Mouse (Mus musculus): Measurements from ENCODE around the gene Spata45. TPM values are rescaled to one million over a fixed set of nuclear protein-coding genes. Genes with fewer than 3 reads are reported as not detected.

The Spata45 gene
- polyA plus RNA-seq, 1 experiment from 2014 or later = not detected

DNA sequence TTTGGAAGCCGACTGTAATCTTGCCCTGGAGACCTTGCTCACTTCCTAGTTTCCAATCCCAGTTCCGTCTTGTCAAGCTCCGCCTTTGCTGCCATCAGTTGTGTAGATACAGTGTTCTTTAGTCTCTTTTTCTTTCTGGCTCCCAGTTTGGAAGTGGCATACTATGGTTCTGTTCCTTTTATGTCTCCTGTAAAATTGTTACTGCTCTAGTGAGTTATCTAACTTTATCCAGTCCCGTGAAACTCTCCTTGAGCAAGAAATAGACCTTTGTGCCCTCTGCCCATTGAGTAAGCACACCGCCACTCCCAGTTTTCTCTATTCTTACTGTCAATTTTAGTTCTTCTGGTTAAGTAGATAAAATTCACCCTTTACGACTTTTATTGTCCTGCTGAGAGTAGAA lies 35.2 kb downstream of the Spata45 start:
- H3K4me2 ChIP-seq = no peak overlapping the region
- peaks cover 21% of the 10 kb centered on the region for H3K36me3 ChIP-seq
- no peaks in the 10 kb centered on the region for H3K27me3 ChIP-seq
- H3K27ac ChIP-seq (replicated peaks) = no peak overlapping the region
- 88% methylated on average over 6 of the region's 6 CpGs for WGBS
- H3K9me3 ChIP-seq = no peaks in the 10 kb centered on the region
- H3K9ac ChIP-seq = no peak overlapping the region
- H3K4me1 ChIP-seq (replicated peaks) = no peaks in the 10 kb centered on the region
- ATAC-seq (ENCODE audit: low read depth) = no peak
- no peak overlapping the region for H3K4me3 ChIP-seq

DNA sequence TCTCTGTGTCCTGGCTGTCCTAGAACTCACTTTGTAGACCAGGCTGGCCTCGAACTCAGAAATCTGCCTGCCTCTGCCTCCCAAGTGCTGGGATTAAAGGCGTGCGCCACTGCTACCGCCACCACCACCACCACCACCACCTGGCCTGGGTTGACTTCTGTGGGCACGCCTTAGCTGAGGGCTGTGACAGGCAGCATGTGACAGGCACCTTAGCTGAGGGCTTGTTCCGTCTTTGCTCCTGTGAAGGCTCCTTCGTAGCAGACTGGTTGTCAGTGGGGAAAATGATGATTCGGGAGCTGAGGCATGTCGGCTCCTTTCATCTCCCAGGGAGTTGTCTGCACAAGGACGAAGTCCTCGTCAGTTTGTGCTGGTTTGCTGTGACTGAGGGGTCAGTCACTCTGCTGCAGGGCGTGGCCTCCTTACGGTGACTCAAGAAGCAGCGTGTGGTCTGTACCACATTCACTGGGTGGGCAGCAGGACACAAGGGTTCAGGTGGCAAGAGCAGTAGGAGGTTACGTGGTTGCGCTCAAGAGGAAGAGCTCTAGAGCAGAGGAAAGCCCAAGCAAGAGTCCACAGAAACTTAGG lies 36.0 kb downstream of the Spata45 start:
- no peak for ATAC-seq (ENCODE audit: low read depth)
- WGBS = 95% methylated on average over 16 of the region's 16 CpGs
- Histone ChIP-seq H3K4me3 (no peak overlapping the region), H3K36me3 (peaks cover 27% of the 10 kb centered on the region), H3K9ac (no peak overlapping the region), H3K4me1 (replicated peaks) (no peaks in the 10 kb centered on the region), H3K4me2 (no peak overlapping the region), H3K27me3 (no peaks in the 10 kb centered on the region), H3K9me3 (no peaks in the 10 kb centered on the region), H3K27ac (replicated peaks) (no peak overlapping the region)

GRCm38 (mm10) chr1:191073001-191073400 lies 36.6 kb downstream of the Spata45 start:
- Histone ChIP-seq H3K27ac (replicated peaks) (no peak overlapping the region), H3K36me3 (peaks cover 27% of the 10 kb centered on the region), H3K27me3 (no peaks in the 10 kb centered on the region), H3K4me1 (replicated peaks) (no peaks in the 10 kb centered on the region), H3K9me3 (no peaks in the 10 kb centered on the region), H3K4me3 (no peak overlapping the region), H3K4me2 (no peak overlapping the region), H3K9ac (no peak overlapping the region)
- no peak for ATAC-seq (ENCODE audit: low read depth)
- 76% methylated on average over 6 of the region's 6 CpGs for WGBS

DNA sequence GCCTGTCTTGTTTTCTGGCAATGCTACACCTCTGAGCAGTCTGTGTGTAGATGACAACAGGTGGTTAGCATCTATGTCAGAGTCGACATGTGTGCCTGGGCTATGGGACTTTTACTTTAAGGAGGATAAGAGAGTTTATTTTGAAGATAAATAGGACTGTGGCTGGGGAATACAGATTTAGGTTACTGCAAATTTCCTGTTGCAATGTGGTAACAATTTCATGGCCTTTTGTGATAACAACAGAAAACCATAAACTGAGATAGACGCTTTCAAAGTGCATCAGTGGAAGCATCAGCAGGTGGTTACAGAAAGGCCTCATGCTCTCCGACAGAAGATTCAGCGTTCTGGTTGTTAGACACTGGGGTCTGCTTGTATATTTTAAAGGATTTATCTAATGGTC lies 37.0 kb downstream of the Spata45 start:
- Histone ChIP-seq H3K27me3 (no peaks in the 10 kb centered on the region), H3K27ac (replicated peaks) (no peak overlapping the region), H3K36me3 (peaks cover 31% of the 10 kb centered on the region), H3K9me3 (no peaks in the 10 kb centered on the region), H3K4me1 (replicated peaks) (no peaks in the 10 kb centered on the region), H3K4me2 (no peak overlapping the region), H3K4me3 (no peak overlapping the region), H3K9ac (no peak overlapping the region)
- 86% methylated on average over 4 of the region's 4 CpGs for WGBS
- no peak for ATAC-seq (ENCODE audit: low read depth)

- Histone ChIP-seq H3K27ac (replicated peaks) (no peak overlapping the region), H3K27me3 (no peaks in the 10 kb centered on the region), H3K4me1 (replicated peaks) (no peaks in the 10 kb centered on the region), H3K9me3 (no peaks in the 10 kb centered on the region), H3K36me3 (peaks cover 28% of the 10 kb centered on the region), H3K4me3 (no peak overlapping the region), H3K4me2 (no peak overlapping the region), H3K9ac (no peak overlapping the region)
- no peak for ATAC-seq (ENCODE audit: low read depth)
- WGBS = 75% methylated on average over 10 of the region's 10 CpGs
These were observed 38.9 kb downstream of the Spata45 start for GRCm38 (mm10) chr1:191075199-191075883.

DNA sequence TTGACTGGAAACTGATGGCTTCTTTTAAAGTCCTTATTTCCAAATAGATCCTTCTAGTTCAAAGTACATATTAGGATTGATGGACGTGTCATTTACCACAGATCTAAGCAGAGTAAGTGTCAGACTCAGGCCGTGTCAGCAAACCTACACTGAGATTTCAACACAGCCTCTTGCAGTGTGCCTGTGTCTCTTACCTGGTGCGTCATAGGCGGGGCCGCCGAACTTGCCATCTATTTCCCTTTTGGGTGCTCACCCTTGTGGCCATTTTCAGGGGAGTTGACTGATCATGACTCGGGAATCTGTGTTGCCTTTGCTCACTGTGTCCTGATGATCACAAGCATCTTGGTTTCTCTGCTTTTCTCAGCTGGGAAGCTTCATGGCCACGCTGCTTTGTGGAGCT lies 46.8 kb downstream of the Spata45 start:
- H3K4me3 ChIP-seq = no peak overlapping the region
- 92% methylated on average over 8 of the region's 8 CpGs for WGBS
- ATAC-seq (ENCODE audit: low read depth) = no peak
- no peaks in the 10 kb centered on the region for H3K9me3 ChIP-seq
- no peaks in the 10 kb centered on the region for H3K4me1 ChIP-seq (replicated peaks)
- no peaks in the 10 kb centered on the region for H3K27me3 ChIP-seq
- peaks cover 9% of the 10 kb centered on the region; the same call in 1 of the 2 replicates for H3K36me3 ChIP-seq
- no peak overlapping the region for H3K4me2 ChIP-seq
- no peak overlapping the region for H3K9ac ChIP-seq
- no peak overlapping the region for H3K27ac ChIP-seq (replicated peaks)

GRCm38 (mm10) chr1:191084951-191085559 lies 48.6 kb downstream of the Spata45 start:
- WGBS = 73% methylated on average over 5 of the region's 5 CpGs
- no peaks in the 10 kb centered on the region for H3K27me3 ChIP-seq
- no peak overlapping the region for H3K27ac ChIP-seq (replicated peaks)
- H3K36me3 ChIP-seq = peaks cover 5% of the 10 kb centered on the region; the same call in 1 of the 2 replicates
- no peak for ATAC-seq (ENCODE audit: low read depth)
- no peaks in the 10 kb centered on the region for H3K4me1 ChIP-seq (replicated peaks)
- H3K9me3 ChIP-seq = no peaks in the 10 kb centered on the region
- no peak overlapping the region for H3K9ac ChIP-seq
- H3K4me2 ChIP-seq = no peak overlapping the region
- no peak overlapping the region for H3K4me3 ChIP-seq

GRCm38 (mm10) chr1:191085597-191085996 lies 49.2 kb downstream of the Spata45 start:
- Histone ChIP-seq H3K27me3 (no peaks in the 10 kb centered on the region), H3K4me2 (no peak overlapping the region), H3K4me1 (replicated peaks) (no peaks in the 10 kb centered on the region), H3K9me3 (no peaks in the 10 kb centered on the region), H3K27ac (replicated peaks) (no peak overlapping the region), H3K36me3 (peaks cover 5% of the 10 kb centered on the region; the same call in 1 of the 2 replicates), H3K4me3 (no peak overlapping the region), H3K9ac (no peak overlapping the region)
- WGBS = 73% methylated on average over 12 of the region's 12 CpGs
- no peak for ATAC-seq (ENCODE audit: low read depth)

GRCm38 (mm10) chr1:191086304-191086878 lies 50.0 kb downstream of the Spata45 start:
- H3K36me3 ChIP-seq = peaks cover 5% of the 10 kb centered on the region; the same call in 1 of the 2 replicates
- H3K4me1 ChIP-seq (replicated peaks) = no peaks in the 10 kb centered on the region
- no peak overlapping the region for H3K9ac ChIP-seq
- no peak for ATAC-seq (ENCODE audit: low read depth)
- H3K4me2 ChIP-seq = no peak overlapping the region
- H3K4me3 ChIP-seq = no peak overlapping the region
- H3K27me3 ChIP-seq = no peaks in the 10 kb centered on the region
- WGBS = 88% methylated on average over 7 of the region's 7 CpGs
- H3K9me3 ChIP-seq = no peaks in the 10 kb centered on the region
- H3K27ac ChIP-seq (replicated peaks) = no peak overlapping the region

- no peaks in the 10 kb centered on the region for H3K27me3 ChIP-seq
- no peak for ATAC-seq (ENCODE audit: low read depth)
- H3K4me1 ChIP-seq (replicated peaks) = no peaks in the 10 kb centered on the region
- no peaks in the 10 kb centered on the region for H3K9me3 ChIP-seq
- 86% methylated on average over 8 of the region's 8 CpGs for WGBS
- H3K27ac ChIP-seq (replicated peaks) = no peak overlapping the region
- H3K9ac ChIP-seq = no peak overlapping the region
- H3K4me2 ChIP-seq = no peak overlapping the region
- no peak overlapping the region for H3K4me3 ChIP-seq
- peaks cover 5% of the 10 kb centered on the region; the same call in 1 of the 2 replicates for H3K36me3 ChIP-seq
These were observed 50.5 kb downstream of the Spata45 start for GRCm38 (mm10) chr1:191086960-191087359.

DNA sequence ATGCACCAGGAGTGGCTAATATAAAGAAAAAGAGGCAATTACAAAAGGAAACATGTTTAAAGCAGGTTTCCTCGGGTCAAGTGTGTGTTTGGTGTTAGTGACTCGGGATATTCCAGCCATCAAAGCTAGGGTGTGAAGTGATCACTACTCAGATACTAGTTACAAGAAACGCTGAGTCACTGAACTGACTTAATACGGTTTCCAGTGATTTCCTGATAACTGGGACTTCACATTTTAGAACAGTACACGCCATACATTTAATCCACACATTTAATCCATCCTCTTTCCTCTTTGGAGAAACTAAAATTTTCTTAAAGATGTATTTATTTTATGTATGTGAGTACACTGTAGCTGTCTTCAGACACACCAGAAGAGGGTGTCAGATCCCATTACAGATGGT lies 51.5 kb downstream of the Spata45 start:
- WGBS = 93% methylated on average over 5 of the region's 5 CpGs
- H3K9ac ChIP-seq = no peak overlapping the region
- H3K4me3 ChIP-seq = no peak overlapping the region
- ATAC-seq (ENCODE audit: low read depth) = no peak
- H3K4me1 ChIP-seq (replicated peaks) = no peaks in the 10 kb centered on the region
- no peak overlapping the region for H3K27ac ChIP-seq (replicated peaks)
- H3K4me2 ChIP-seq = no peak overlapping the region
- H3K9me3 ChIP-seq = no peaks in the 10 kb centered on the region
- H3K36me3 ChIP-seq = no peaks in the 10 kb centered on the region
- H3K27me3 ChIP-seq = no peaks in the 10 kb centered on the region

DNA sequence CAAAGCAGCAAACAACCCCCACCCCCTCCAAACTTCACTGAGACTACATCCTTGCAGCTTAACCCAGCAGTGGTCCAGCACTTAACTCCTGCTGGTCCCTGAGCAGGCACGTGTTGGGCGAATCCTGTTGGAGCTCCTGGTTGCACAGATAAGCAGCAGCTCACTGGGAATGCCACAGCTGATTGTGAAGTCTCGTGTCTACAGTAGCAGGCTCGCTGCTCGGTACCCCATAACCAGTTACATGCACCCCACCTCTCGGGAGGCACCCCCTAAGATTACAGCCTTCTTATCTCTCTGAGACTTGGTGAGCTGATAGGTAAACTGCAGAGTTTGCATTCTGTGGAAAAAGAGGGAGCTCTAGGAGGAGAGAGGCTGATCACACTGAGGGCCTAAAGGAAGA lies 52.9 kb downstream of the Spata45 start:
- Histone ChIP-seq H3K9me3 (no peaks in the 10 kb centered on the region), H3K27ac (replicated peaks) (no peak overlapping the region), H3K9ac (no peak overlapping the region), H3K27me3 (no peaks in the 10 kb centered on the region), H3K4me2 (no peak overlapping the region), H3K36me3 (no peaks in the 10 kb centered on the region), H3K4me1 (replicated peaks) (no peaks in the 10 kb centered on the region), H3K4me3 (no peak overlapping the region)
- 73% methylated on average over 6 of the region's 6 CpGs for WGBS
- no peak for ATAC-seq (ENCODE audit: low read depth)
